Mouse (Mus musculus) myocyte (in vitro differentiated cells): ENCODE measurements around the gene Slc27a3. TPM values are rescaled to one million over a fixed set of nuclear protein-coding genes. Genes with fewer than 3 reads are reported as not detected.

Source experiments
- H3K27me3 ChIP-seq: one replicate; pipeline ENCODE4 v1.6.1; 2011; ENCODE audit not compliant: control insufficient read depth, insufficient read depth, insufficient read length
- H3K36me3 ChIP-seq: one replicate; pipeline ENCODE4 v1.6.1; 2011; ENCODE audit not compliant: control insufficient read depth, insufficient read depth
- H3K4me2 ChIP-seq: one replicate; pipeline ENCODE4 v1.6.1; 2011; ENCODE audit warnings: low read depth, control low read depth
- H3K4me3 ChIP-seq: one replicate; pipeline ENCODE4 v1.5.1; 2011; ENCODE audit warnings: mild to moderate bottlenecking, control low read depth, moderate library complexity
- H3K79me2 ChIP-seq: one replicate; pipeline ENCODE4 v1.6.1; 2011; ENCODE audit not compliant: control insufficient read depth, insufficient read depth
- H3ac ChIP-seq: one replicate; pipeline ENCODE4 v1.6.1; 2011; ENCODE audit not compliant: control insufficient read depth, insufficient read length
- CEBPB ChIP-seq: IDR thresholded peaks from 2 replicates; pipeline ENCODE4 v1.6.1; 2011; ENCODE audit warnings: mild to moderate bottlenecking, moderate library complexity; ENCODE audit not compliant: poor library complexity, insufficient read depth, severe bottlenecking
- E2F4 ChIP-seq: IDR thresholded peaks from one replicate; pipeline ENCODE4 v1.6.1; 2011; ENCODE audit warnings: mild to moderate bottlenecking, control low read depth, moderate library complexity; ENCODE audit not compliant: insufficient read depth
- MAX ChIP-seq: IDR thresholded peaks from one replicate; pipeline ENCODE4 v1.6.1; 2011; ENCODE audit warnings: low read depth, mild to moderate bottlenecking, control low read depth
- MYOD1 ChIP-seq, 3 experiments: IDR thresholded peaks; one replicate each; pipeline ENCODE4 v1.6.1; 2011; ENCODE audit warnings: control low read depth in 2 of 3, low read depth in 2 of 3, mild to moderate bottlenecking in 2 of 3, moderate library complexity in 1 of 3; ENCODE audit not compliant: insufficient read length in 2 of 3, control insufficient read depth in 1 of 3
- MYOG ChIP-seq, 3 experiments: IDR thresholded peaks; one replicate each; pipeline ENCODE4 v1.6.1; 2011; ENCODE audit warnings: control low read depth in 2 of 3, low read depth in 2 of 3, mild to moderate bottlenecking in 2 of 3; ENCODE audit not compliant: insufficient read length in 2 of 3, control insufficient read depth in 1 of 3, insufficient read depth in 1 of 3
- POLR2A ChIP-seq: IDR thresholded peaks from one replicate; pipeline ENCODE4 v1.6.1; 2011; ENCODE audit warnings: low read depth, mild to moderate bottlenecking, control low read depth, moderate library complexity; ENCODE audit not compliant: insufficient read length
- POLR2AphosphoS2 ChIP-seq: IDR thresholded peaks from one replicate; pipeline ENCODE4 v1.6.1; 2011; ENCODE audit warnings: low read depth, control low read depth; ENCODE audit not compliant: insufficient read length
- REST ChIP-seq: IDR thresholded peaks from one replicate; pipeline ENCODE4 v1.6.1; 2011; ENCODE audit warnings: mild to moderate bottlenecking, control low read depth, moderate library complexity; ENCODE audit not compliant: insufficient read depth, insufficient read length
- SRF ChIP-seq: IDR thresholded peaks from one replicate; pipeline ENCODE4 v1.6.1; 2011; ENCODE audit warnings: low read depth; ENCODE audit not compliant: control insufficient read depth, insufficient read length
- TCF12 ChIP-seq: IDR thresholded peaks from one replicate; pipeline ENCODE4 v1.6.1; 2011; ENCODE audit warnings: mild to moderate bottlenecking, control low read depth; ENCODE audit not compliant: poor library complexity, insufficient read depth, severe bottlenecking
- TCF3 ChIP-seq: IDR thresholded peaks from one replicate; pipeline ENCODE4 v1.6.1; 2011; ENCODE audit warnings: low read depth, control low read depth; ENCODE audit not compliant: insufficient read length
- USF1 ChIP-seq: IDR thresholded peaks from one replicate; pipeline ENCODE4 v1.6.1; 2011; ENCODE audit warnings: low read depth, mild to moderate bottlenecking, control low read depth, moderate library complexity
- polyA plus RNA-seq: library from polyadenylated mRNA; unstranded; fragments of >200 nt; fragmentation: generic; extraction: Trizol; gene quantifications from one replicate; pipeline ENCODE4 v1.2.1, GENCODE M21; 2012; ENCODE audit warnings: missing spikeins

The Slc27a3 gene
- polyA plus RNA-seq, 1 experiment, result 3.4 TPM

DNA sequence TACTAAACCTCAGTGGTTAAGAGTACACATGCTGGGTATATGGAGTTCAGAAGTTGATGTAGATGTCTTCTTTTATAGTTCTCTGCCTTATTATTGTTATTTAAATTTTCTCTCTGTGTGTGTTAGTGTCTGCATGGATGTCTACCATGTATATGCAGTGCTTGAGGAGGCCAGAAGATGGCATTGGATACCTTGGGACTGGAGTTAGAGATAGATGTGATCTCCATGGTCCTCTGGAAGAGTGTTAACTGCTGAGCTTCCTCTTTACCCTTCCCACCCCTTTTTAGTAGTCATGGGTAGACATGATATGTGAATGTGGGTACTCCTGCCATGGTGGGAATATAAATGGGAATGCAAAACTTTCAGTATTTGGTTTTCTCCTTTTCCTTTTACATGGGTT lies 54.2 kb downstream of the Slc27a3 start:
- peaks cover 100% of the 10 kb centered on the region for H3K79me2 ChIP-seq
- H3K4me3 ChIP-seq, result no peak overlapping the region
- TF ChIP-seq REST (no peak), POLR2AphosphoS2 (no peak), POLR2A (no peak), MYOG (IDR thresholded peaks at IDR 0.05; ENCODE audit: control insufficient read depth in 1 of 3, insufficient read depth in 1 of 3, insufficient read length in 2 of 3, low read depth in 2 of 3) (no peak), TCF3 (no peak), E2F4 (no peak), MAX (no peak), MYOD1 (IDR thresholded peaks at IDR 0.05; ENCODE audit: control insufficient read depth in 1 of 3, insufficient read length in 2 of 3, low read depth in 2 of 3) (no peak), SRF (no peak), CEBPB (no peak), TCF12 (no peak), USF1 (no peak)
- H3K4me2 ChIP-seq, result no peak overlapping the region
- H3K36me3 ChIP-seq, result no peaks in the 10 kb centered on the region
- H3ac ChIP-seq, result no peak overlapping the region
- no peaks in the 10 kb centered on the region for H3K27me3 ChIP-seq

Other genes starting within 250 kb of the Slc27a3 start
- 3,699 TPM for gene Rps27, start 176.3 kb downstream of the Slc27a3 start, polyA plus RNA-seq
- gene Rab13, start 176.2 kb downstream of the Slc27a3 start, polyA plus RNA-seq, result 28.1 TPM
- gene Jtb, start 158.3 kb downstream of the Slc27a3 start, polyA plus RNA-seq, result 39.9 TPM
- gene Creb3l4, start 146.4 kb downstream of the Slc27a3 start, polyA plus RNA-seq, result 0.22 TPM
- gene Slc39a1, start 141.8 kb downstream of the Slc27a3 start, polyA plus RNA-seq, result 111 TPM
- 19.9 TPM for gene Crtc2, start 135.8 kb downstream of the Slc27a3 start, polyA plus RNA-seq
- gene Dennd4b, start 124.8 kb downstream of the Slc27a3 start, polyA plus RNA-seq, result 6.6 TPM
- 14.7 TPM for gene Gatad2b, start 96.8 kb downstream of the Slc27a3 start, polyA plus RNA-seq
- 24.2 TPM for gene Ints3, start 43.7 kb upstream of the Slc27a3 start, polyA plus RNA-seq
- gene Npr1, start 75.9 kb upstream of the Slc27a3 start, polyA plus RNA-seq, result 0.22 TPM
- gene Ilf2, start 86.2 kb upstream of the Slc27a3 start, polyA plus RNA-seq, result 50.4 TPM
- gene Snapin, start 101.1 kb upstream of the Slc27a3 start, polyA plus RNA-seq, result 33.7 TPM
- gene Chtop, start 119.6 kb upstream of the Slc27a3 start, polyA plus RNA-seq, result 108 TPM
- gene S100a1, start 124.5 kb upstream of the Slc27a3 start, polyA plus RNA-seq, result 189 TPM
- 106 TPM for gene S100a13, start 124.5 kb upstream of the Slc27a3 start, polyA plus RNA-seq
- gene S100a14, start 136.9 kb upstream of the Slc27a3 start, polyA plus RNA-seq, result 2.9 TPM
- 210 TPM for gene S100a16, start 147.3 kb upstream of the Slc27a3 start, polyA plus RNA-seq
- gene S100a3, start 170.6 kb upstream of the Slc27a3 start, polyA plus RNA-seq, result 4.7 TPM
- not detected for gene S100a2, start 200.3 kb upstream of the Slc27a3 start, polyA plus RNA-seq
- gene Gm42674, start 212.0 kb upstream of the Slc27a3 start, polyA plus RNA-seq, result 0.89 TPM
- 3,627 TPM for gene S100a4, start 213.8 kb upstream of the Slc27a3 start, polyA plus RNA-seq
- gene S100a5, start 218.6 kb upstream of the Slc27a3 start, polyA plus RNA-seq, result 0.19 TPM
- gene S100a6, start 222.9 kb upstream of the Slc27a3 start, polyA plus RNA-seq, result 2,472 TPM